Mouse (Mus musculus) cerebellum, adult 2 months (tissue): ENCODE results near the gene 1700122O11Rik.

Experiments
- CTCF ChIP-seq: fragments of 200-500 bp; IDR thresholded peaks from 2 replicates; pipeline ENCODE4 v1.5.1; 2011; ENCODE audit warnings: low read depth, mild to moderate bottlenecking, control low read depth, low read length, moderate library complexity, borderline replicate concordance; ENCODE audit not compliant: insufficient read depth
- POLR2A ChIP-seq: fragments of 200-500 bp; IDR thresholded peaks from 2 replicates; pipeline ENCODE4 v1.6.1; 2011; ENCODE audit warnings: low read length, control low read depth, borderline replicate concordance; ENCODE audit not compliant: insufficient read depth

GRCm38 (mm10) chr17:48067083-48067614, 29.1 kb upstream of the 1700122O11Rik start:
- no peak for TF ChIP-seq POLR2A
- no peak for TF ChIP-seq CTCF
